Comparison of ENCODE assay signal across 34 mouse cellular contexts in genomic region chr7:132013970-132014369, GRCm38 (mm10). TPM values are rescaled to one million over a fixed set of nuclear protein-coding genes. Genes with fewer than 3 reads are reported as not detected.
A peak's percentile ranks its signal among the peaks of the same experiment; 100 is the strongest.
DNase-seq lines count a peak whose midpoint lies in the region; ATAC-seq and TF ChIP-seq lines count a peak whose summit lies in the region.
"Had no signal": no experiment of that assay in that cellular context is flagged by ENCODE, and none has a peak within 500 bp of the region (broad histone marks: within the 10 kb centered on the region; RNA-seq: fewer than 3 reads in every experiment).

No protein-coding gene starts in this region.

- no peak for ATAC-seq in forebrain, embryonic 12.5 days (ENCODE audit: low FRiP score)
- no peak for ATAC-seq in forebrain, embryonic 14.5 days
- no peak for ATAC-seq in midbrain, postnatal 0 days (ENCODE audit: low FRiP score)
- ATAC-seq: intestine, embryonic 15.5 days; liver, embryonic 12.5 days; liver, postnatal 0 days; Patski had no signal

- peaks cover 3% of the 10 kb centered on the region; the same call in 1 of the 2 replicates for H3K27me3 ChIP-seq in forebrain, embryonic 12.5 days
- no peaks in the 10 kb centered on the region for H3K27me3 ChIP-seq in forebrain, embryonic 14.5 days (replicated peaks; ENCODE audit: control insufficient read depth, insufficient read depth, low read length)
- no peaks in the 10 kb centered on the region for H3K27me3 ChIP-seq in midbrain, postnatal 0 days (ENCODE audit: insufficient read depth, low read length)
- H3K27me3 ChIP-seq: embryonic facial prominence, embryonic 12.5 days; intestine, embryonic 15.5 days; limb, embryonic 13.5 days; liver, embryonic 12.5 days; Patski had no signal

- DNase-seq in forebrain, embryonic 14.5 days (ENCODE audit: low spot score): no peak
- no peak for DNase-seq in layer of hippocampus, adult 2 months (ENCODE audit: low spot score in 2 of 2)
- DNase-seq in layer of hippocampus, adult 18-20 months (ENCODE audit: low spot score in 2 of 2): no peak
- peak; percentile 25 for DNase-seq in brain, adult 2 months (ENCODE audit: low read depth, low spot score)
- no peak for DNase-seq in midbrain, postnatal 0 days (ENCODE audit: low spot score)
- DNase-seq in adrenal gland, adult (ENCODE audit: inconsistent age in 2 of 2, low spot score in 1 of 2): no peak
- DNase-seq: adrenal gland, postnatal 14 days; cerebellum, adult 11-12 months; cerebellum, adult 9-11 months; gastrocnemius, postnatal 25 days; heart, adult 18-20 months; heart, postnatal 4 days; kidney, adult 9 months; kidney, postnatal 10 days; liver, postnatal 0 days; spleen, adult 18-20 months; thymus, adult 18-20 months; thymus, postnatal 25 days had no signal

- H3K4me1 ChIP-seq in forebrain, embryonic 12.5 days: peaks cover 20% of the 10 kb centered on the region
- peaks cover 18% of the 10 kb centered on the region for H3K4me1 ChIP-seq in forebrain, embryonic 14.5 days (ENCODE audit: control insufficient read depth, insufficient read depth, low read length)
- peaks cover 6% of the 10 kb centered on the region for H3K4me1 ChIP-seq in midbrain, postnatal 0 days (ENCODE audit: insufficient read depth, low read length)
- H3K4me1 ChIP-seq: embryonic facial prominence, embryonic 12.5 days; intestine, embryonic 15.5 days; liver, embryonic 12.5 days had no signal

- no peak overlapping the region for H3K9ac ChIP-seq in forebrain, embryonic 12.5 days
- H3K9ac ChIP-seq in forebrain, embryonic 14.5 days (ENCODE audit: low read length): no peak overlapping the region
- no peak overlapping the region for H3K9ac ChIP-seq in midbrain, postnatal 0 days (replicated peaks; ENCODE audit: low read length, poor library complexity, severe bottlenecking)
- H3K9ac ChIP-seq: embryonic facial prominence, embryonic 12.5 days; intestine, embryonic 15.5 days; limb, embryonic 13.5 days; liver, embryonic 12.5 days; liver, postnatal 0 days had no signal

- H3K9me3 ChIP-seq in forebrain, embryonic 12.5 days: no peaks in the 10 kb centered on the region
- H3K9me3 ChIP-seq in forebrain, embryonic 14.5 days (replicated peaks; ENCODE audit: control insufficient read depth, low read length): no peaks in the 10 kb centered on the region
- no peaks in the 10 kb centered on the region for H3K9me3 ChIP-seq in midbrain, postnatal 0 days (ENCODE audit: low read length)
- H3K9me3 ChIP-seq: embryonic facial prominence, embryonic 12.5 days; intestine, embryonic 15.5 days; limb, embryonic 13.5 days; liver, embryonic 12.5 days had no signal

- TF ChIP-seq CTCF in layer of hippocampus, adult 2 months (conservative IDR thresholded peaks at IDR 0.05): no peak
- no peak for TF ChIP-seq CTCF in midbrain, postnatal 0 days (IDR thresholded peaks at IDR 0.05)

- no peaks in the 10 kb centered on the region for H3K36me3 ChIP-seq in forebrain, embryonic 12.5 days (replicated peaks)
- H3K36me3 ChIP-seq in forebrain, embryonic 14.5 days (ENCODE audit: control insufficient read depth, insufficient read depth, low read length): no peaks in the 10 kb centered on the region
- H3K36me3 ChIP-seq in midbrain, postnatal 0 days (ENCODE audit: insufficient read depth, low read length): no peaks in the 10 kb centered on the region
- H3K36me3 ChIP-seq: embryonic facial prominence, embryonic 12.5 days; G1E; intestine, embryonic 15.5 days; limb, embryonic 13.5 days; liver, embryonic 12.5 days had no signal

- no peak overlapping the region for H3K4me3 ChIP-seq in forebrain, embryonic 12.5 days (replicated peaks)
- no peak overlapping the region for H3K4me3 ChIP-seq in forebrain, embryonic 14.5 days (ENCODE audit: low read depth, low read length)
- H3K4me3 ChIP-seq in layer of hippocampus, adult 2 months: no peak overlapping the region
- H3K4me3 ChIP-seq in midbrain, postnatal 0 days (ENCODE audit: low read depth, low read length): no peak overlapping the region
- H3K4me3 ChIP-seq: embryonic facial prominence, embryonic 12.5 days; intestine, embryonic 15.5 days; limb, embryonic 13.5 days; liver, embryonic 12.5 days had no signal

- 79% methylated on average over 5 of the region's 5 CpGs for whole genome bisulfite sequencing in forebrain, embryonic 12.5 days
- WGBS in forebrain, embryonic 14.5 days: 90% methylated on average over 5 of the region's 5 CpGs
- WGBS in midbrain, postnatal 0 days: 81% methylated on average over 5 of the region's 5 CpGs

- no peak overlapping the region for H3K4me2 ChIP-seq in forebrain, embryonic 12.5 days
- H3K4me2 ChIP-seq in forebrain, embryonic 14.5 days (ENCODE audit: low read length): no peak overlapping the region
- H3K4me2 ChIP-seq in midbrain, postnatal 0 days (ENCODE audit: low read depth, low read length, poor library complexity, severe bottlenecking): no peak overlapping the region
- H3K4me2 ChIP-seq: embryonic facial prominence, embryonic 12.5 days; heart, embryonic 11.5 days; intestine, embryonic 15.5 days; limb, embryonic 13.5 days; liver, embryonic 12.5 days had no signal

- peak overlapping the region; percentile 42; the same call in 1 of the 2 replicates for H3K27ac ChIP-seq in forebrain, embryonic 12.5 days
- H3K27ac ChIP-seq in forebrain, embryonic 14.5 days (ENCODE audit: low read depth, low read length): no peak overlapping the region
- peak overlapping the region; percentile 72; the same call in 1 of the 2 replicates for H3K27ac ChIP-seq in layer of hippocampus, adult 2 months
- peak overlapping the region; percentile 21; the same call in 1 of the 2 replicates for H3K27ac ChIP-seq in midbrain, postnatal 0 days (ENCODE audit: low read depth, low read length)
- H3K27ac ChIP-seq: embryonic facial prominence, embryonic 12.5 days; hindbrain, postnatal 0 days; intestine, embryonic 15.5 days; limb, embryonic 13.5 days; liver, embryonic 12.5 days; macrophage had no signal

RNA-seq across cellular contexts. Expression of gene Gpr26, which starts 47.7 kb away (rescaled TPM):
- polyA plus RNA-seq in forebrain, embryonic 12.5 days (2016; fragmentation: Nextera tagmentation; extraction: Ambion mirVana): 0.65 and 0.77 TPM in 2 replicates
- 1.7 and 2.7 TPM in 2 replicates for polyA plus RNA-seq in forebrain, embryonic 14.5 days (2014; fragmentation: Nextera tagmentation; extraction: Ambion mirVana)
- total RNA-seq in layer of hippocampus, adult 2 months (2021): 10 to 100 TPM; 54.8 to 55.8 TPM
- total RNA-seq in layer of hippocampus, adult 18-20 months (2021): 10 to 100 TPM; 49.8 to 53.2 TPM
- total RNA-seq in midbrain, postnatal 0 days (2014; rRNA removed): 28.9 and 30.5 TPM in 2 replicates
- 2.3 and 2.7 TPM in 2 replicates for polyA plus RNA-seq in midbrain, postnatal 0 days (2015; fragmentation: Nextera tagmentation; extraction: Ambion mirVana)
- total RNA-seq: adrenal gland, postnatal 14 days; gastrocnemius, adult 18-20 months; gastrocnemius, postnatal 25 days; heart, adult 18-20 months; heart, postnatal 4 days; megakaryocyte-erythroid progenitor cell, adult 5-6 weeks had no signal
- polyA plus RNA-seq: G1E; heart, embryonic 11.5 days; heart, embryonic 16.5 days; intestine, embryonic 15.5 days; large intestine, adult 2 months; limb, embryonic 13.5 days; liver, embryonic 12.5 days; liver, postnatal 0 days; lung, embryonic 16.5 days; macrophage; Patski; stomach, embryonic 16.5 days had no signal
